Mouse (Mus musculus): ENCODE measurements around the gene Cox17. TPM values are rescaled to one million over a fixed set of nuclear protein-coding genes. Genes with fewer than 3 reads are reported as not detected.
A peak's percentile ranks its signal among the peaks of the same experiment; 100 is the strongest.

Cox17 gene
- polyA plus RNA-seq, 1 experiment from 2014 or later = 88.1 TPM

DNA sequence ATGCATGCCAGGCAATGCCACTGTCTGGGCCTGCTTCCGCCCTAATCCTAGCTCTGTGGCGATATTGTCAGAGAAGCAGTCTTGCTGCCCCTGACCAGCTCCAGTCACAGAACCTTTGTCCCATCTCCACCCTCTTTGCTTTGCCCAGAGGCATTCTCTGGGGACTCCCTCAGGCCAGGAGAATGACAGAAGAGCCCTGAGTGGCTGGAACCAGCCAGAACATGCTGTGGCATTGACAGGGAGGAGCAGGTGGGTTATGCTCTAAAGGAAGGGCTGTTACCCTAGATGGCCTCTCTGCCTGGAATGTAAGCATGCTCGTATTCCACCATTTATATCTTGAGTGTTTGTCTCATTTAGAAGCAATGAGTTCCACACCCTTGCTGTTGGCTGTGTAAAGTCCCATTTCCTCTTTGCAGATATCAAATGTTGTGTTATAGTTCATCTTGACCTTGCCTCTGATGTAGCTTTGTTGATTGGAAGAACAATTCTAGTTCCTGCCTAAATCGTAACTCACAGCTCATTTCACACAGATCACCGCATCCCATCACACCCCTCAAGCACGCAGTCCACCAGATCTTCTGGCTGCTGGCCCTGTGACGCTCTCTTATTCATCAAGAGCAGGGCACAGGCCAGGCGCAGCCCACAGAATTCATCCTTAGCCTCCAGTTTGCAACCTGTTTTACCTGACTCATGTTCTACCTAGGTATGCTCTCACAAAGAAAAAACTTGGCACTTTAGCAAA lies 24.0 kb downstream of the Cox17 start:
- Histone ChIP-seq H3K4me2 (ENCODE audit: low read length) (no peak overlapping the region), H3K27me3 (ENCODE audit: control insufficient read depth, insufficient read depth, low read length) (no peaks in the 10 kb centered on the region), H3K9ac (replicated peaks; ENCODE audit: low read length) (no peak overlapping the region), H3K4me3 (replicated peaks; ENCODE audit: low read depth, low read length) (no peak overlapping the region), H3K27ac (replicated peaks; ENCODE audit: low read depth, low read length) (no peak overlapping the region), H3K4me1 (ENCODE audit: control insufficient read depth, insufficient read depth, low read length) (no peaks in the 10 kb centered on the region; the same call in 1 of the 2 replicates), H3K9me3 (ENCODE audit: control insufficient read depth, low read length) (no peaks in the 10 kb centered on the region), H3K36me3 (ENCODE audit: control insufficient read depth, insufficient read depth, low read length) (no peaks in the 10 kb centered on the region)
- DNase-seq = no peak
- WGBS = 88% methylated on average over 8 of the region's 8 CpGs
- ATAC-seq (ENCODE audit: low FRiP score, low TSS enrichment) = no peak

DNA sequence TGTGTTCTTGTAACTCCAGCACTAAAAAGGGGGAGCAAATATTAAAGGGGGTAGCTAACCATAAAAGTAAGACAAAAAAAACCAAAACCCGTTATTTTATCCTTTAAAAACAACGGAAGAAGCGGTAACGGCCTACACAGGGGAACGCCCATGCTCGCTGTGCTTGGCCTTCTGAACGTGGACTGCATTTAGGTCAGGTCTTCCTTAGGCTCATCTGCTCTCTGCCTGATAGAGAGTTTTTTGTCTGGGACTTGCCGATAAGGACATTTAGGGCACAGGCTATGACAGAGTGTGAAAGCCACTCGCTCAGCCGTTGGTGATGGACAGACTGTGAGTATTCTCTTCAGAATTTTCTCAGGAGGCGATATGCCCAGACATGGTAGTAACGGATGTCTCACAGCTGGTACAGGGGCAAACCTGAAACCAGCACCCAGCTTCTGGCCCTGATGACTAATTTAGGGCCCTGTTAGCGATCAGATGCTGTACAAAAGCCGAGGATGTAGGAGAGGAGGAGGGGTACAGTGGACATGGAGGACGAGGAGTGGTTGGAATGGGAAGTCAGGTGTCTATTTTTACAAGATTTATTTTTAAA lies 25.0 kb downstream of the Cox17 start:
- DNase-seq (no peak), ATAC-seq (ENCODE audit: low FRiP score, low TSS enrichment) (no peak)
- no peaks in the 10 kb centered on the region for H3K27me3 ChIP-seq (ENCODE audit: control insufficient read depth, insufficient read depth, low read length)
- no peak overlapping the region for H3K9ac ChIP-seq (replicated peaks; ENCODE audit: low read length)
- H3K4me3 ChIP-seq (replicated peaks; ENCODE audit: low read depth, low read length) = no peak overlapping the region
- 86% methylated on average over 15 of the region's 15 CpGs for WGBS
- H3K27ac ChIP-seq (replicated peaks; ENCODE audit: low read depth, low read length) = no peak overlapping the region
- H3K36me3 ChIP-seq (ENCODE audit: control insufficient read depth, insufficient read depth, low read length) = no peaks in the 10 kb centered on the region
- H3K4me1 ChIP-seq (ENCODE audit: control insufficient read depth, insufficient read depth, low read length) = peaks cover 4% of the 10 kb centered on the region; the same call in 1 of the 2 replicates
- H3K9me3 ChIP-seq (ENCODE audit: control insufficient read depth, low read length) = no peaks in the 10 kb centered on the region
- no peak overlapping the region for H3K4me2 ChIP-seq (ENCODE audit: low read length)

DNA sequence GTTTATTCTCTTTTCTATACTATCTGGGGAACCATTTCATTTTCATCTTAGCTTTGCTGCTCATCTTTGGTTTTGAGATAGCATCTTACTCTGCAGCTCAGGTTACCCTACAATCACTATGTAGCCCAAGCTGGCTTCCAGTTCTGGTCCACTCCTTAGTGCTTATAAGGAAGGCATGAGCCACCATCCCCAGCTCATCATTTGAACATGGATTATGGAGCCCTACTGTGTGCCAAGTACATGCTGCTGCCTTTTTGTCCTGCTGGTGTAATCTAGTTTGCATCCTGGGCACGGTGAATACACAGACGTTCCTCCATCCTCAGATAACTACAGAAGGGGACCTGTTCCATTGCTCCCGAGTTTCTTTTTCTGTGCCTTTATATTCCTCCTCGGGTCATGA lies 26.1 kb downstream of the Cox17 start:
- Histone ChIP-seq H3K4me3 (replicated peaks; ENCODE audit: low read depth, low read length) (no peak overlapping the region), H3K4me1 (ENCODE audit: control insufficient read depth, insufficient read depth, low read length) (peaks cover 8% of the 10 kb centered on the region; the same call in 1 of the 2 replicates)

DNA sequence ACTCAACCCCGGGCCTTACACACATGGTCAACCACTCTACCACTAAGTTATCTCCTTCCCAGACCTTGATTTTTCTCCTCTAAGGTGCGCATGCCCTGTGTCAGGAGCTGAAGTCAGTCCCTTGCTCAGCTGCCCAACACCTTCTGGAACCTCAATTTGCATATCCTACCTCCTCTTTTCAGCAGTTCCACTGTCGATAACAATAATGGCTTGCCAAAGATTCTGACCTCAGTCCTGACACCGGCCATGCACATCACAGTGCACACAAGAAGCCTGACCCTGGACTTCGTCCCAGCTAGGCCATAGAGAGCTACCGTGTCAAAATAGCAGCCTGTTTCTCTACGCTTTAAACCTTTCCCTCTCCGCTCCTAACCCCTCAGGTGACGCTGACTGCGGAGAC lies 26.6 kb downstream of the Cox17 start:
- Histone ChIP-seq H3K36me3 (ENCODE audit: control insufficient read depth, insufficient read depth, low read length) (no peaks in the 10 kb centered on the region), H3K27ac (replicated peaks; ENCODE audit: low read depth, low read length) (no peak overlapping the region), H3K4me3 (replicated peaks; ENCODE audit: low read depth, low read length) (no peak overlapping the region), H3K9ac (replicated peaks; ENCODE audit: low read length) (no peak overlapping the region), H3K27me3 (ENCODE audit: control insufficient read depth, insufficient read depth, low read length) (no peaks in the 10 kb centered on the region), H3K9me3 (ENCODE audit: control insufficient read depth, low read length) (no peaks in the 10 kb centered on the region), H3K4me1 (ENCODE audit: control insufficient read depth, insufficient read depth, low read length) (peaks cover 8% of the 10 kb centered on the region; the same call in 1 of the 2 replicates), H3K4me2 (ENCODE audit: low read length) (no peak overlapping the region)
- ATAC-seq (ENCODE audit: low FRiP score, low TSS enrichment) (no peak), DNase-seq (no peak)
- WGBS = 84% methylated on average over 10 of the region's 10 CpGs

More for the DNA sequence above, 26.1 kb downstream of the Cox17 start:
- no peak overlapping the region for H3K4me2 ChIP-seq (ENCODE audit: low read length)
- no peak for DNase-seq
- H3K27ac ChIP-seq (replicated peaks; ENCODE audit: low read depth, low read length) = no peak overlapping the region
- ATAC-seq (ENCODE audit: low FRiP score, low TSS enrichment) = no peak
- 83% methylated on average over 4 of the region's 4 CpGs for WGBS
- H3K9me3 ChIP-seq (ENCODE audit: control insufficient read depth, low read length) = no peaks in the 10 kb centered on the region
- no peaks in the 10 kb centered on the region for H3K27me3 ChIP-seq (ENCODE audit: control insufficient read depth, insufficient read depth, low read length)
- H3K36me3 ChIP-seq (ENCODE audit: control insufficient read depth, insufficient read depth, low read length) = no peaks in the 10 kb centered on the region
- H3K9ac ChIP-seq (replicated peaks; ENCODE audit: low read length) = no peak overlapping the region

DNA sequence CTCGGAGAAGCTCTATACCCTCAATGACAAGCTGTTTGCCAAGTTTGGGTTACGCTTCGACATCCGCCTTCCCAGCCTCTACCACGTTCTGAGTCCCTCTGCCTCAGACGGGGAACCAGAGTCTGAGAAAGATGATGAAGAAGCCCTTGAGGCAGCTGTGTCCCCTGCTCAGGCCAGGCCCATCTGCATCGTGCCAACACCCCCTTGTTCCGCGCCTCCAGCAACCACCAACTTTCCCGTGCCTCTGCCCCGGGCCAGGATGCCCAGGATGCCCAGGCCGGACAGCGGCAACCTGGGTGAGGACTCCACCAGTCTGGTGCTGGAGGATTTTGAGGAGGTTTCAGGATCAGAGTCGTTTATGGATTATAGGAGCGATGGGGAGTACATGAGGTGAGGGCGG lies 27.1 kb downstream of the Cox17 start:
- H3K9me3 ChIP-seq (ENCODE audit: control insufficient read depth, low read length) = no peaks in the 10 kb centered on the region
- no peak overlapping the region for H3K9ac ChIP-seq (replicated peaks; ENCODE audit: low read length)
- H3K36me3 ChIP-seq (ENCODE audit: control insufficient read depth, insufficient read depth, low read length) = no peaks in the 10 kb centered on the region
- ATAC-seq (ENCODE audit: low FRiP score, low TSS enrichment) (no peak), DNase-seq (no peak)
- H3K27ac ChIP-seq (replicated peaks; ENCODE audit: low read depth, low read length) = no peak overlapping the region
- peaks cover 8% of the 10 kb centered on the region; the same call in 1 of the 2 replicates for H3K4me1 ChIP-seq (ENCODE audit: control insufficient read depth, insufficient read depth, low read length)
- H3K27me3 ChIP-seq (ENCODE audit: control insufficient read depth, insufficient read depth, low read length) = no peaks in the 10 kb centered on the region
- 87% methylated on average over 16 of the region's 16 CpGs for WGBS
- H3K4me3 ChIP-seq (replicated peaks; ENCODE audit: low read depth, low read length) = no peak overlapping the region
- no peak overlapping the region for H3K4me2 ChIP-seq (ENCODE audit: low read length)

DNA sequence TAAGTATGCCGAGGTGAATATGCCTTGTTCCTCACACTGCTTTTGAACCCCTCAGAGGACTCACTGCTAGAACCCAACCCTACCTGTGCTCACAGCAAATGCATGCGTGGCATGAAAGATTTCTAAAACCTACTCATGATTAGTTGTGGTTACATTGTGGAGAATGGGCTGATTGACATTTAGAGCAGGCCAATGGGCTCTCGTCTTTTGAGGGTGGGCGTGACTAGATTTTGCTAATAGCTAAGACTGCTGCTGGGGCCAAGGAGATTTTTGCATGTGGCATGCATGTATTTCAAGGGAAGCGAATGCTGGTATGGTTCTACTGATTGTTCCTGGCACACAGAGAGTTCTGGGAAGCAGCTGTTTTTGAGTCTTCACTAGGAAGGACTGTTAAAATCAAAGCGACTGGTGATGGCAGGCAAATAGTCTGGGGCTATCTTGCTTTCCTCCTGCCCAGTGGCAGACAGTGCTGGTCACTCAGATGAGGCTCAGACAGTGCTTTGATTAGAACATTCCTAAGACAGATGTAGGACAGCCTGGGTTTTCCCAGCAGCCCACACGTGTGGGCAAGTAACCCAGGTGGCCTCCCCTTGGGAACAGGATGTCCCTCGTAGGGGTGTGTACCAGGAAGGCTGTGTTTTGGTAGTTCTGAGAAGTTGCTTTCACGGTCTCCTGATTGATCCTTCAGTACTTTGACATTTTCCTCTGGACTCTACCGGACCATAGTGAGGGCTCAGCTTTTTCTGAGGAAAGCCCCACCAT lies 27.8 kb downstream of the Cox17 start:
- WGBS = 84% methylated on average over 10 of the region's 10 CpGs
- DNase-seq (peak; percentile 20), ATAC-seq (ENCODE audit: low FRiP score, low TSS enrichment) (no peak)
- Histone ChIP-seq H3K9ac (replicated peaks; ENCODE audit: low read length) (no peak overlapping the region), H3K27me3 (ENCODE audit: control insufficient read depth, insufficient read depth, low read length) (no peaks in the 10 kb centered on the region), H3K27ac (replicated peaks; ENCODE audit: low read depth, low read length) (no peak overlapping the region), H3K4me1 (ENCODE audit: control insufficient read depth, insufficient read depth, low read length) (peaks cover 8% of the 10 kb centered on the region; the same call in 1 of the 2 replicates), H3K4me2 (ENCODE audit: low read length) (no peak overlapping the region), H3K9me3 (ENCODE audit: control insufficient read depth, low read length) (no peaks in the 10 kb centered on the region), H3K4me3 (replicated peaks; ENCODE audit: low read depth, low read length) (no peak overlapping the region), H3K36me3 (ENCODE audit: control insufficient read depth, insufficient read depth, low read length) (no peaks in the 10 kb centered on the region)

DNA sequence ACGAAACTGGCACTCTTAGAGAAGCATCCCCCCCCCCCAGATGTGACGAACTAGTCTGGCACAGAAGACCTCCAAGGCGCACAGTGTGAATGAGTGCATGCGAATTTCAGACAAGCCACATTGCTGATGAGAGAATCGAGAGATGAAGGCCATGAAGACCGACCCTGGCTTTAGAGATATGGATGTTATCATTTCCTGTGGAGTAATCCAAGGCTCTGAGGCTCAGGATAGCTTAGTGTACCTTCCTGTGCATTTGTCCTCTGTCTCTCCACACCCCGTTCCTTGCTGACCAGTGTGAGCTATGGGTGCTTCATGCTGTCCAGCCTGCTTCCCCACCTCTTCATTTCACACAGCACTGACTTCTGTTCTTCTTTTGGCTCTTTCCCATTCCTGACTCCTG lies 28.4 kb downstream of the Cox17 start:
- WGBS = 85% methylated on average over 7 of the region's 7 CpGs
- Histone ChIP-seq H3K27me3 (ENCODE audit: control insufficient read depth, insufficient read depth, low read length) (no peaks in the 10 kb centered on the region), H3K4me1 (ENCODE audit: control insufficient read depth, insufficient read depth, low read length) (peaks cover 8% of the 10 kb centered on the region; the same call in 1 of the 2 replicates), H3K4me2 (ENCODE audit: low read length) (no peak overlapping the region), H3K36me3 (ENCODE audit: control insufficient read depth, insufficient read depth, low read length) (no peaks in the 10 kb centered on the region), H3K9me3 (ENCODE audit: control insufficient read depth, low read length) (no peaks in the 10 kb centered on the region), H3K9ac (replicated peaks; ENCODE audit: low read length) (no peak overlapping the region), H3K4me3 (replicated peaks; ENCODE audit: low read depth, low read length) (no peak overlapping the region), H3K27ac (replicated peaks; ENCODE audit: low read depth, low read length) (no peak overlapping the region)
- ATAC-seq (ENCODE audit: low FRiP score, low TSS enrichment) (no peak), DNase-seq (no peak)

DNA sequence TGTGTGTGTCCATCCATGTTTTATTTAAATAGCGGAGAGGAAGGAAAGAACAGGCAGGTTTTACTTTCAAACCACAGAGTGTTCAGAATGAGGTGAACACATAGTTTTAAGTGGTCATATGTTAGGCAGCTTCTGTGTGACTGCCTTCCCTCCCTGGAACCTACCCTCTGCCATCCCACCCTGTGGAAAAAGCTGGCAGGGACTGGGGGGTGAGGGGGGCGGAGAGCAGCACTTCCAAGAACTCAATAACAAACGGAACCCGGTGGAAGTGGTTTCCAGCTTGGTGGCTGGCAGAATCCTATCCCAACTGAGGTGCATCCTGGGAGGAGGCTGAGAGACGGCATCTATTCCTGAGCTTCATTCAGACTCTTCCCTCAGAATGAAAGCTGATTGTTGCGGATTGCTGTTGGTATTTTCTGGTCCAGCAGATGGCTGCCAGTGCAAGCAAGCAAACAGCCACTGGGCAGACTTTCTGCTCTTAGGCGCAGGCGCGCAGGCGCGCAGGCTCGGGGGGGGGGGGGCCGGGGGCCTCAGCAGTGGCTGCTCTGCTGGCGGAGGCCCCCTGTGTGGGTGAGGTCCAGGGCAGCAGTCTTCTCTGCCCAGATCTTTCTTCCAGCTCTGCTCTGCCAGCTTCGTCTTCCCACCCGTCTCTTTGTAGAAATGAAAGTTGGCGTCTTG lies 29.5 kb downstream of the Cox17 start:
- 30% methylated on average over 16 of the region's 17 CpGs for WGBS
- Histone ChIP-seq H3K4me3 (replicated peaks; ENCODE audit: low read depth, low read length) (peak overlapping the region; percentile 19), H3K9me3 (ENCODE audit: control insufficient read depth, low read length) (no peaks in the 10 kb centered on the region), H3K27ac (replicated peaks; ENCODE audit: low read depth, low read length) (peak overlapping the region; percentile 76), H3K4me1 (ENCODE audit: control insufficient read depth, insufficient read depth, low read length) (peaks cover 8% of the 10 kb centered on the region; the same call in 1 of the 2 replicates), H3K27me3 (ENCODE audit: control insufficient read depth, insufficient read depth, low read length) (no peaks in the 10 kb centered on the region), H3K9ac (replicated peaks; ENCODE audit: low read length) (peak overlapping the region; percentile 54), H3K36me3 (ENCODE audit: control insufficient read depth, insufficient read depth, low read length) (no peaks in the 10 kb centered on the region), H3K4me2 (ENCODE audit: low read length) (peak overlapping the region; percentile 51)
- ATAC-seq (ENCODE audit: low FRiP score, low TSS enrichment) (peak; percentile 83; the same call in 1 of the 2 replicates), DNase-seq (peak; percentile 83)

Measured in midbrain, embryonic 14.5 days (tissue).